10 mouse cellular contexts compared by ENCODE assay signal in genomic region chr8:92071305-92072253, GRCm38 (mm10).
DNase-seq lines count a peak whose midpoint lies in the region; ATAC-seq and TF ChIP-seq lines count a peak whose summit lies in the region.
"Had no signal": no experiment of that assay in that cellular context is flagged by ENCODE, and none has a peak within 500 bp of the region (broad histone marks: within the 10 kb centered on the region; RNA-seq: fewer than 3 reads in every experiment).

No protein-coding gene starts in this region.

- no peak for TF ChIP-seq CTCF in hindbrain, postnatal 0 days (IDR thresholded peaks at IDR 0.05; ENCODE audit: low read depth)

- peaks cover 18% of the 10 kb centered on the region; the same call in 1 of the 2 replicates for H3K4me1 ChIP-seq in forebrain, embryonic 11.5 days (replicated peaks; ENCODE audit: control insufficient read depth, insufficient read depth, low read length)
- H3K4me1 ChIP-seq in hindbrain, postnatal 0 days (ENCODE audit: insufficient read depth, low read length): 0 out of 2 replicates have a peak, but pooled peaks cover 3% of the 10 kb centered on the region
- H3K4me1 ChIP-seq: kidney, embryonic 15.5 days had no signal

- DNase-seq in layer of hippocampus, postnatal 14 days (ENCODE audit: low spot score in 2 of 2): peak; percentile 4 to 43
- DNase-seq in layer of hippocampus, adult 8-10 months (ENCODE audit: low spot score in 2 of 2): no peak
- DNase-seq in forebrain, embryonic 11.5 days (ENCODE audit: low spot score): peak; percentile 78
- DNase-seq in hindbrain, postnatal 0 days (ENCODE audit: low spot score): peak; percentile 70
- peak; percentile 41 for DNase-seq in retina, embryonic 14.5 days (ENCODE audit: low spot score)
- DNase-seq in frontal cortex, postnatal 25 days (ENCODE audit: low spot score in 2 of 2): no peak
- no peak for DNase-seq in spleen, adult 18-20 months
- DNase-seq in thymus, postnatal 4 days: no peak
- DNase-seq: heart, postnatal 4 days had no signal

- 5% methylated on average over 21 of the region's 21 CpGs for WGBS in forebrain, embryonic 11.5 days
- WGBS in hindbrain, postnatal 0 days: 24% methylated on average over 21 of the region's 21 CpGs

- ATAC-seq in forebrain, embryonic 11.5 days (replicated peaks; ENCODE audit: low FRiP score): peak; percentile 68
- peak; percentile 55; the same call in 1 of the 2 replicates for ATAC-seq in hindbrain, postnatal 0 days

- H3K4me3 ChIP-seq in forebrain, embryonic 11.5 days (ENCODE audit: low read depth, low read length): no peak overlapping the region
- H3K4me3 ChIP-seq in hindbrain, postnatal 0 days (ENCODE audit: low read length): no peak overlapping the region
- H3K4me3 ChIP-seq: kidney, embryonic 15.5 days had no signal

- peak overlapping the region; percentile 22; the same call in 1 of the 2 replicates for H3K4me2 ChIP-seq in forebrain, embryonic 11.5 days (ENCODE audit: low read depth, low read length, severe bottlenecking)
- H3K4me2 ChIP-seq in hindbrain, postnatal 0 days (ENCODE audit: low read depth, low read length): no peak overlapping the region
- H3K4me2 ChIP-seq: kidney, embryonic 15.5 days had no signal

- H3K27me3 ChIP-seq in forebrain, embryonic 11.5 days (ENCODE audit: control insufficient read depth, insufficient read depth, low read length): peaks cover 78% of the 10 kb centered on the region
- H3K27me3 ChIP-seq in hindbrain, postnatal 0 days (ENCODE audit: insufficient read depth, low read length): peaks cover 23% of the 10 kb centered on the region; the same call in 1 of the 2 replicates

- no peak overlapping the region for H3K9ac ChIP-seq in forebrain, embryonic 11.5 days (ENCODE audit: low read length)
- no peak overlapping the region for H3K9ac ChIP-seq in hindbrain, postnatal 0 days (replicated peaks; ENCODE audit: low read length)
- H3K9ac ChIP-seq: kidney, embryonic 15.5 days had no signal

- H3K27ac ChIP-seq in forebrain, embryonic 11.5 days (ENCODE audit: low read depth, low read length): no peak overlapping the region; the same call in 1 of the 2 replicates
- H3K27ac ChIP-seq in hindbrain, postnatal 0 days: no peak overlapping the region
- H3K27ac ChIP-seq: kidney, embryonic 15.5 days had no signal

- no peaks in the 10 kb centered on the region for H3K9me3 ChIP-seq in forebrain, embryonic 11.5 days (ENCODE audit: control insufficient read depth, low read length)
- no peaks in the 10 kb centered on the region for H3K9me3 ChIP-seq in hindbrain, postnatal 0 days (ENCODE audit: low read length)
- H3K9me3 ChIP-seq: kidney, embryonic 15.5 days had no signal

- no peaks in the 10 kb centered on the region for H3K36me3 ChIP-seq in forebrain, embryonic 11.5 days (ENCODE audit: control insufficient read depth, insufficient read depth, low read length)
- H3K36me3 ChIP-seq in hindbrain, postnatal 0 days (ENCODE audit: insufficient read depth, low read length): no peaks in the 10 kb centered on the region
- H3K36me3 ChIP-seq: kidney, embryonic 15.5 days had no signal

Comparison
In these comparisons a context has a peak if more than half of its experiments do, and no peak if none do; other contexts are left out.
1. DNase-seq: peak in layer of hippocampus, postnatal 14 days (2 of 2), forebrain, embryonic 11.5 days (single experiment), hindbrain, postnatal 0 days (single experiment) and retina, embryonic 14.5 days (single experiment); none in layer of hippocampus, adult 8-10 months (0 of 2), frontal cortex, postnatal 25 days (0 of 2), spleen, adult 18-20 months (0 of 2) and thymus, postnatal 4 days (single experiment).